Comparison of ENCODE assay signal across 10 mouse cellular contexts in the genomic region with DNA sequence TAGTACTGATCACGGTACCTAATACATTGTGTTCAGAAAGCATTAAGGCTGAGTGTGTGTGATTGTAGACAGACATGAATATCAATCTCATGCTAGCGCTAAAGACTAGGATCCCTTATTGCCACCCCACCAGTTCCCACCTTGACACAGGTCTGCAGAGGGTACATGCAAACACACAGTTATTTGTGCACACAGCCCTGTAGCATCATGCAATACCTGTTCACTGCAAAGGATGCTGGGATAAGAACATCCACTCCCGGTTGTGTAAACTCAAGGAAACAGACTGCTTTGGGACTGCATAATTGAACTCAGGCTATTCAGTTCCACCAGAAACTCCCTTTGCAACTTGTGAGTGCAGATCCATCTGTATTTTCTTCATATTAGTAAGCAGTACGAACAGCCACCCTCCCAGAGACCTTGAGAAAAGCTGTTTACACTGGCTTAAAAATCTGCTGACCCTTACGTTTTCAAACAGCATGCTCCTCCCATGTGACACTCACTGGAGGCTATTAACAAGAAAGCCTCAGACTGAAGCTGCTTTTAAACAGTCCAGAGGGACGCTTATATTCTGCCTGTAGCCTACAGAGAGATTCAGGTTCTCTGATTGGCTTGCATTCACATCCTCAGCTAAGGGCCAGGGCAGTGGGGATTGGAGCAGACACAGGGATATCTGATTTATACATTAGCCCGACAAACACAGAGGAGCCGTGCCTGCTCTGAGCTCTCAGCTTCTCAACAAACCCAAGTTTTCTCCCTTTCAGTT. TPM values are rescaled to one million over a fixed set of nuclear protein-coding genes. Genes with fewer than 3 reads are reported as not detected.
DNase-seq lines count a peak whose midpoint lies in the region; ATAC-seq and TF ChIP-seq lines count a peak whose summit lies in the region.
"Had no signal": no experiment of that assay in that cellular context is flagged by ENCODE, and none has a peak within 500 bp of the region (broad histone marks: within the 10 kb centered on the region; RNA-seq: fewer than 3 reads in every experiment).

No protein-coding gene starts in this region.

- no peak for TF ChIP-seq POLR2A in olfactory bulb, adult 2 months (IDR thresholded peaks at IDR 0.05; ENCODE audit: insufficient read depth, low read depth, low read length)

- no peaks in the 10 kb centered on the region for H3K36me3 ChIP-seq in ES-E14 (ENCODE audit: control insufficient read depth, insufficient read depth, low read length, poor library complexity, severe bottlenecking)
- no peaks in the 10 kb centered on the region for H3K36me3 ChIP-seq in forebrain, embryonic 13.5 days (ENCODE audit: poor library complexity, severe bottlenecking)
- no peaks in the 10 kb centered on the region for H3K36me3 ChIP-seq in kidney, embryonic 16.5 days (ENCODE audit: insufficient read depth, low read length)
- H3K36me3 ChIP-seq: liver, embryonic 13.5 days had no signal

- H3K4me3 ChIP-seq in ES-E14 (ENCODE audit: insufficient read depth in 1 of 2, low read depth in 1 of 2, low read length in 2 of 2, poor library complexity in 1 of 2, severe bottlenecking in 1 of 2) = no peak overlapping the region
- no peak overlapping the region for H3K4me3 ChIP-seq in forebrain, embryonic 13.5 days
- no peak overlapping the region for H3K4me3 ChIP-seq in kidney, embryonic 16.5 days (ENCODE audit: low read length)
- H3K4me3 ChIP-seq in olfactory bulb, adult 2 months (ENCODE audit: insufficient read depth, low read depth, low read length) = no peak overlapping the region
- H3K4me3 ChIP-seq: liver, embryonic 13.5 days had no signal

- H3K4me2 ChIP-seq in forebrain, embryonic 13.5 days = peak overlapping the region; percentile 37
- H3K4me2 ChIP-seq in kidney, embryonic 16.5 days (replicated peaks; ENCODE audit: low read depth, low read length) = 0 out of 2 replicates have a peak overlapping the region, but pooled peaks have one; percentile 10
- H3K4me2 ChIP-seq: liver, embryonic 13.5 days had no signal

- in situ Hi-C loops in ES-E14 (cut with MboI; ENCODE audit: low sequenced_read_pairs in 2 of 2, unreplicated experiment in 2 of 2) = no loop called here

- DNase-seq in frontal cortex, postnatal 14 days (ENCODE audit: low spot score in 2 of 2) = no peak
- DNase-seq in ES-E14 (ENCODE audit: low read depth, low spot score) = no peak
- no peak for DNase-seq in gastrocnemius, postnatal 10 days
- no peak for DNase-seq in adrenal gland, postnatal 4 days (ENCODE audit: low spot score in 2 of 2)
- DNase-seq: liver, embryonic 13.5 days had no signal

- no peak for TF ChIP-seq CTCF in olfactory bulb, adult 2 months (IDR thresholded peaks at IDR 0.05; ENCODE audit: insufficient read depth, low read depth, low read length)

- ATAC-seq in frontal cortex, adult (ENCODE audit: low TSS enrichment) = peak; percentile 76
- peak; percentile 83 for ATAC-seq in forebrain, embryonic 13.5 days
- peak; percentile 88; the same call in 1 of the 2 replicates for ATAC-seq in kidney, embryonic 16.5 days (ENCODE audit: low FRiP score, low TSS enrichment)

- no peak overlapping the region for H3K9ac ChIP-seq in ES-E14 (ENCODE audit: insufficient read depth, low read depth, low read length, poor library complexity, severe bottlenecking)
- no peak overlapping the region for H3K9ac ChIP-seq in forebrain, embryonic 13.5 days
- 0 out of 2 replicates have a peak overlapping the region, but pooled peaks have one; percentile 14 for H3K9ac ChIP-seq in kidney, embryonic 16.5 days (replicated peaks; ENCODE audit: low read length)
- H3K9ac ChIP-seq: liver, embryonic 13.5 days had no signal

- no peaks in the 10 kb centered on the region for H3K4me1 ChIP-seq in ES-E14 (ENCODE audit: control insufficient read depth in 2 of 2, insufficient read depth in 2 of 2, low read length in 2 of 2, poor library complexity in 1 of 2)
- H3K4me1 ChIP-seq in forebrain, embryonic 13.5 days = peaks cover 22% of the 10 kb centered on the region
- H3K4me1 ChIP-seq in kidney, embryonic 16.5 days (ENCODE audit: insufficient read depth, low read length) = peaks cover 16% of the 10 kb centered on the region
- H3K4me1 ChIP-seq in olfactory bulb, adult 2 months (ENCODE audit: control insufficient read depth, insufficient read depth, low read length) = peaks cover 4% of the 10 kb centered on the region
- H3K4me1 ChIP-seq: liver, embryonic 13.5 days had no signal

- H3K9me3 ChIP-seq in ES-E14 (ENCODE audit: control insufficient read depth, insufficient read depth, low read depth, low read length) = no peaks in the 10 kb centered on the region
- H3K9me3 ChIP-seq in forebrain, embryonic 13.5 days (replicated peaks) = no peaks in the 10 kb centered on the region
- no peaks in the 10 kb centered on the region for H3K9me3 ChIP-seq in kidney, embryonic 16.5 days (ENCODE audit: low read length)
- H3K9me3 ChIP-seq: liver, embryonic 13.5 days had no signal

- 34% methylated on average over 8 of the region's 8 CpGs for WGBS in forebrain, embryonic 13.5 days
- 34% methylated on average over 8 of the region's 8 CpGs for WGBS in kidney, embryonic 16.5 days
- 31% methylated on average over 8 of the region's 8 CpGs for WGBS in olfactory bulb, adult 2 months

- no peak overlapping the region for H3K27ac ChIP-seq in ES-E14 (ENCODE audit: insufficient read depth, low read depth, low read length, poor library complexity, severe bottlenecking)
- H3K27ac ChIP-seq in forebrain, embryonic 13.5 days = peak overlapping the region; percentile 77
- H3K27ac ChIP-seq in kidney, embryonic 16.5 days (ENCODE audit: low read length) = peak overlapping the region; percentile 87
- H3K27ac ChIP-seq in olfactory bulb, adult 2 months (ENCODE audit: insufficient read depth, low read depth, low read length) = 0 out of 2 replicates have a peak overlapping the region, but pooled peaks have one; percentile 20
- H3K27ac ChIP-seq: liver, embryonic 13.5 days had no signal

- H3K27me3 ChIP-seq in forebrain, embryonic 13.5 days = no peaks in the 10 kb centered on the region
- H3K27me3 ChIP-seq in kidney, embryonic 16.5 days (ENCODE audit: insufficient read depth, low read length) = no peaks in the 10 kb centered on the region
- H3K27me3 ChIP-seq: liver, embryonic 13.5 days had no signal

TF ChIP-seq in ES-E14, 5 proteins besides CTCF, POLR2A, EP300 and RAD21:
- TF ChIP-seq MAFK (IDR thresholded peaks at IDR 0.05; ENCODE audit: insufficient read depth, low read depth, low read length) (0 out of 2 replicates have a peak, but pooled peaks have one; percentile 27), ZNF384 (IDR thresholded peaks at IDR 0.05; ENCODE audit: low read depth, low read length) (no peak)
TF ChIP-seq in ES-E14: peak in this region for 1.

RNA-seq across cellular contexts. Expression of a gene that starts 42.8 kb away (rescaled TPM):
- 0.18 TPM in 1 of 2 replicates, not detected in the other for total RNA-seq in ES-E14 (2012; rRNA removed)
- 1.3 and 1.7 TPM in 2 replicates for polyA plus RNA-seq in forebrain, embryonic 13.5 days (2015; fragmentation: Nextera tagmentation; extraction: Ambion mirVana)
- polyA plus RNA-seq in kidney, embryonic 16.5 days (2015; fragmentation: Nextera tagmentation; extraction: Ambion mirVana) = 0.27 and 0.30 TPM in 2 replicates
- not detected in 2 replicates for polyA plus RNA-seq in olfactory bulb, adult 2 months (2012; ENCODE audit: insufficient read depth, insufficient read length, low replicate concordance, missing spikeins)
- not detected for total RNA-seq in gastrocnemius, postnatal 10 days (2021)
- total RNA-seq in adrenal gland, postnatal 4 days (2021) = 1 to 10 TPM; 3.6 to 4.3 TPM
- total RNA-seq: common myeloid progenitor, adult 5-6 weeks had no signal
